22 mouse cellular contexts compared by ENCODE assay signal in the genomic region with DNA sequence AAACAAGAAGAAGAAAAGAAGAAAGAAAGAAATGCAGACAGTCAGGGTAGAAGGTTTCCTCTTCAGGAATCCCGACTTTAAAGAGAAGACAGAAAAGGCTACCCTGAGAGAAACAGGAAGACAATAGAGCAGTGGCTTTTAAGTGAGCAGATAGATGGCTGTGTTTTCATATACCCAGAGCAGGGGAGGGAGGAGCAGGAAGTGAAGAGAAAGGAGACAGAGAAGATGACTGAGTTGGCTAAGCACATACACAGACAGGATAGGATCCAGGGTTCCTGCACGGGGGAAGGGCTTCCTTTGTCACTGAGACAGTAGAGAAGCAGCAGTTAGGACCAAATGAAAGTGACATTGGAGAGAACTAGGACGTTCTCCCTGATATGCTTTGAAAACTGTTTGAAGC. TPM values are rescaled to one million over a fixed set of nuclear protein-coding genes. Genes with fewer than 3 reads are reported as not detected.
DNase-seq lines count a peak whose midpoint lies in the region; ATAC-seq and TF ChIP-seq lines count a peak whose summit lies in the region.
"Had no signal": no experiment of that assay in that cellular context is flagged by ENCODE, and none has a peak within 500 bp of the region (broad histone marks: within the 10 kb centered on the region; RNA-seq: fewer than 3 reads in every experiment).

No protein-coding gene starts in this region.

- no peaks in the 10 kb centered on the region for H3K79me2 ChIP-seq in MEL (ENCODE audit: control insufficient read depth, insufficient read depth, low read length, poor library complexity)

- TF ChIP-seq RAD21 in MEL (IDR thresholded peaks at IDR 0.05; ENCODE audit: low read depth, low read length) = no peak

- H3K27ac ChIP-seq in midbrain, embryonic 10.5 days (replicated peaks) = peak overlapping the region; percentile 28; the same call in 1 of the 2 replicates
- no peak overlapping the region for H3K27ac ChIP-seq in midbrain, embryonic 11.5 days (ENCODE audit: low read depth, low read length)
- H3K27ac ChIP-seq in MEL (ENCODE audit: control insufficient read depth, low read depth, low read length) = no peak overlapping the region
- H3K27ac ChIP-seq: embryonic facial prominence, embryonic 12.5 days; forebrain, embryonic 15.5 days; heart, embryonic 13.5 days; hindbrain, embryonic 15.5 days had no signal

- no peak overlapping the region for H3K4me3 ChIP-seq in midbrain, embryonic 10.5 days
- no peak overlapping the region for H3K4me3 ChIP-seq in midbrain, embryonic 11.5 days (ENCODE audit: low read depth, low read length)
- H3K4me3 ChIP-seq in MEL (ENCODE audit: control insufficient read depth in 1 of 2, insufficient read depth in 1 of 2, low read depth in 2 of 2, low read length in 2 of 2) = no peak overlapping the region
- H3K4me3 ChIP-seq in lung, adult 2 months (replicated peaks; ENCODE audit: extremely low read depth, low read depth, low read length) = no peak overlapping the region
- H3K4me3 ChIP-seq: embryonic facial prominence, embryonic 12.5 days; forebrain, embryonic 15.5 days; heart, embryonic 13.5 days; hindbrain, embryonic 15.5 days had no signal

- no peak for TF ChIP-seq EP300 in MEL (IDR thresholded peaks at IDR 0.05; ENCODE audit: low read depth in 1 of 2, low read length in 2 of 2)

- DNase-seq in midbrain, embryonic 10.5 days (ENCODE audit: low spot score) = no peak
- DNase-seq in midbrain, embryonic 11.5 days (ENCODE audit: low spot score, missing footprints) = no peak
- DNase-seq in CD4-positive helper T cell, adult 2 months (ENCODE audit: low read depth, low spot score) = peak; percentile 21
- DNase-seq in MEL (ENCODE audit: low read depth, low spot score) = peak; percentile 9
- DNase-seq in adrenal gland, adult (ENCODE audit: inconsistent age in 2 of 2, low spot score in 1 of 2) = no peak
- DNase-seq in lung, adult 2 months = no peak
- no peak for DNase-seq in adrenal gland, adult 8-10 months
- DNase-seq: adrenal gland, postnatal 14 days; cerebellum, adult 11-12 months; cerebellum, adult 9-10 months; cerebellum, postnatal 25 days; gastrocnemius, postnatal 10 days; heart, postnatal 36 days had no signal

- no peak overlapping the region for H3K4me2 ChIP-seq in midbrain, embryonic 11.5 days
- H3K4me2 ChIP-seq: embryonic facial prominence, embryonic 12.5 days; forebrain, embryonic 15.5 days; heart, embryonic 13.5 days; hindbrain, embryonic 15.5 days had no signal

- no peak for ATAC-seq in midbrain, embryonic 11.5 days (ENCODE audit: low FRiP score)
- peak; percentile 73 for ATAC-seq in inflammation-experienced regulatory T-cells, adult 6 months
- ATAC-seq: forebrain, embryonic 15.5 days had no signal

- no peaks in the 10 kb centered on the region for H3K9me3 ChIP-seq in midbrain, embryonic 10.5 days (replicated peaks)
- H3K9me3 ChIP-seq in midbrain, embryonic 11.5 days (ENCODE audit: control insufficient read depth, low read length) = no peaks in the 10 kb centered on the region
- no peaks in the 10 kb centered on the region for H3K9me3 ChIP-seq in MEL (replicated peaks; ENCODE audit: insufficient read depth, low read length)
- H3K9me3 ChIP-seq: embryonic facial prominence, embryonic 12.5 days; forebrain, embryonic 15.5 days; G1E; heart, embryonic 13.5 days; hindbrain, embryonic 15.5 days had no signal

- WGBS in midbrain, embryonic 10.5 days = 75% methylated on average over 3 of the region's 3 CpGs
- 63% methylated on average over 3 of the region's 3 CpGs for WGBS in midbrain, embryonic 11.5 days
- WGBS in lung, adult 2 months = 56% methylated on average over 3 of the region's 3 CpGs

- no peaks in the 10 kb centered on the region for H3K27me3 ChIP-seq in midbrain, embryonic 10.5 days (ENCODE audit: low read depth, poor library complexity, severe bottlenecking)
- no peaks in the 10 kb centered on the region for H3K27me3 ChIP-seq in midbrain, embryonic 11.5 days (ENCODE audit: control insufficient read depth, insufficient read depth, low read length)
- no peaks in the 10 kb centered on the region for H3K27me3 ChIP-seq in MEL (ENCODE audit: control insufficient read depth in 1 of 2, insufficient read depth in 2 of 2, low read length in 2 of 2)
- H3K27me3 ChIP-seq: embryonic facial prominence, embryonic 12.5 days; forebrain, embryonic 15.5 days; heart, embryonic 13.5 days; hindbrain, embryonic 15.5 days had no signal

- TF ChIP-seq CTCF in MEL (IDR thresholded peaks at IDR 0.05 in 2 of 3, conservative IDR thresholded peaks at IDR 0.05 in 1 of 3; ENCODE audit: control insufficient read depth in 1 of 3, insufficient read depth in 1 of 3, low read depth in 2 of 3, low read length in 3 of 3, poor library complexity in 1 of 3, severe bottlenecking in 1 of 3) = no peak
- no peak for TF ChIP-seq CTCF in lung, adult 2 months (IDR thresholded peaks at IDR 0.05; ENCODE audit: insufficient read depth, low read length)

- peaks cover 31% of the 10 kb centered on the region for H3K36me3 ChIP-seq in midbrain, embryonic 10.5 days
- peaks cover 2% of the 10 kb centered on the region; the same call in 1 of the 2 replicates for H3K36me3 ChIP-seq in midbrain, embryonic 11.5 days (ENCODE audit: control insufficient read depth, insufficient read depth, low read length)
- peaks cover 0 to 10% of the 10 kb centered on the region in 2 experiments for H3K36me3 ChIP-seq in MEL (ENCODE audit: control insufficient read depth in 1 of 2, insufficient read depth in 2 of 2, low read length in 2 of 2)

- no peak overlapping the region for H3K9ac ChIP-seq in midbrain, embryonic 11.5 days (ENCODE audit: low read length)
- H3K9ac ChIP-seq in MEL (ENCODE audit: control insufficient read depth, low read depth, low read length, poor library complexity, severe bottlenecking) = no peak overlapping the region
- H3K9ac ChIP-seq: embryonic facial prominence, embryonic 12.5 days; forebrain, embryonic 15.5 days; heart, embryonic 13.5 days; hindbrain, embryonic 15.5 days had no signal

- H3K4me1 ChIP-seq in midbrain, embryonic 10.5 days = no peaks in the 10 kb centered on the region; the same call in 1 of the 2 replicates
- H3K4me1 ChIP-seq in midbrain, embryonic 11.5 days (ENCODE audit: control insufficient read depth, insufficient read depth, low read length) = no peaks in the 10 kb centered on the region
- peaks cover 3 to 7% of the 10 kb centered on the region in 2 experiments for H3K4me1 ChIP-seq in MEL (ENCODE audit: control insufficient read depth in 1 of 2, insufficient read depth in 2 of 2, low read length in 2 of 2)
- H3K4me1 ChIP-seq in lung, adult 2 months (ENCODE audit: control insufficient read depth, insufficient read depth, low read length) = no peaks in the 10 kb centered on the region
- H3K4me1 ChIP-seq: embryonic facial prominence, embryonic 12.5 days; forebrain, embryonic 15.5 days; hindbrain, embryonic 15.5 days had no signal

- no peak for TF ChIP-seq POLR2A in MEL (IDR thresholded peaks at IDR 0.05; ENCODE audit: control insufficient read depth in 1 of 2, insufficient read depth in 1 of 2, low read depth in 1 of 2, low read length in 2 of 2, poor library complexity in 1 of 2)
- no peak for TF ChIP-seq POLR2A in lung, adult 2 months (IDR thresholded peaks at IDR 0.05; ENCODE audit: borderline replicate concordance, extremely low read depth, low read depth, low read length)

TF ChIP-seq in MEL, 35 proteins besides CTCF, POLR2A, EP300 and RAD21:
- no peak for TF ChIP-seq CHD1 (IDR thresholded peaks at IDR 0.05; ENCODE audit: low read depth, low read length)
- TF ChIP-seq ZKSCAN1 (IDR thresholded peaks at IDR 0.05; ENCODE audit: low read depth, low read length) = no peak
- no peak for TF ChIP-seq MYC (IDR thresholded peaks at IDR 0.05; ENCODE audit: low read depth, low read length)
- TF ChIP-seq KAT2A (conservative IDR thresholded peaks at IDR 0.05; ENCODE audit: low read depth, low read length) = no peak
- no peak for TF ChIP-seq USF2 (IDR thresholded peaks at IDR 0.05; ENCODE audit: borderline replicate concordance in 1 of 2, insufficient read depth in 1 of 2, low read depth in 1 of 2, low read length in 2 of 2)
- TF ChIP-seq NRF1 (IDR thresholded peaks at IDR 0.05; ENCODE audit: insufficient read depth, low read depth, low read length, poor library complexity, severe bottlenecking) = no peak
- TF ChIP-seq MAX (IDR thresholded peaks at IDR 0.05; ENCODE audit: low read length) = no peak
- TF ChIP-seq TAL1 (IDR thresholded peaks at IDR 0.05; ENCODE audit: low read length) = no peak
- TF ChIP-seq RCOR1 (IDR thresholded peaks at IDR 0.05; ENCODE audit: low read depth, low read length) = no peak
- TF ChIP-seq MXI1 (IDR thresholded peaks at IDR 0.05; ENCODE audit: low read depth, low read length) = no peak
- no peak for TF ChIP-seq ZNF384 (IDR thresholded peaks at IDR 0.05; ENCODE audit: low read depth, low read length)
- TF ChIP-seq BHLHE40 (IDR thresholded peaks at IDR 0.05; ENCODE audit: borderline replicate concordance, low read depth, low read length) = no peak
- TF ChIP-seq SMC3 (IDR thresholded peaks at IDR 0.05; ENCODE audit: low read depth, low read length) = no peak
- TF ChIP-seq POLR2AphosphoS2 (IDR thresholded peaks at IDR 0.05; ENCODE audit: low read length) = no peak
- no peak for TF ChIP-seq JUND (IDR thresholded peaks at IDR 0.05; ENCODE audit: low read depth, low read length)
- TF ChIP-seq SIN3A (IDR thresholded peaks at IDR 0.05; ENCODE audit: low read length) = no peak

RNA-seq across cellular contexts. Expression of a gene that starts 50.3 kb away (rescaled TPM):
- polyA plus RNA-seq in midbrain, embryonic 10.5 days (2016; fragmentation: Nextera tagmentation; extraction: Ambion mirVana) = 12.2 and 12.5 TPM in 2 replicates
- polyA plus RNA-seq in midbrain, embryonic 11.5 days (2014; fragmentation: Nextera tagmentation; extraction: Ambion mirVana) = 13.1 and 15.8 TPM in 2 replicates
- total RNA-seq in MEL (2012; rRNA removed) = 6.1 and 6.4 TPM in 2 replicates
- polyA plus RNA-seq in MEL (2012; ENCODE audit: insufficient read depth in 1 of 2, insufficient read length in 2 of 2, low read depth in 1 of 2, low replicate concordance in 2 of 2, missing spikeins in 1 of 2) = 1 to 10 TPM in 1 of 2 experiments, not detected in 1; 5.9 TPM
- polyA plus RNA-seq in inflammation-experienced regulatory T-cells, adult 6 months (2017; shearing (Covaris generic)) = 1 to 10 TPM; 3.2 to 9.1 (median 6.1) TPM
- 4.9 and 5.8 TPM in 2 replicates for polyA plus RNA-seq in lung, adult 2 months (2012; rRNA removed)
- total RNA-seq in adrenal gland, adult 8-10 months (2022) = 10 to 100 TPM; 16.5 to 19.3 (median 18.1) TPM

RNA-seq across cellular contexts. Expression of a gene that starts 53.2 kb away (rescaled TPM):
- polyA plus RNA-seq in midbrain, embryonic 10.5 days (2016; fragmentation: Nextera tagmentation; extraction: Ambion mirVana) = 0.07 TPM in 1 of 2 replicates, not detected in the other
- polyA plus RNA-seq in midbrain, embryonic 11.5 days (2014; fragmentation: Nextera tagmentation; extraction: Ambion mirVana) = not detected in 2 replicates
- total RNA-seq in MEL (2012; rRNA removed) = not detected in 2 replicates
- not detected for polyA plus RNA-seq in MEL (2012; ENCODE audit: insufficient read depth in 1 of 2, insufficient read length in 2 of 2, low read depth in 1 of 2, low replicate concordance in 2 of 2, missing spikeins in 1 of 2)
- polyA plus RNA-seq in inflammation-experienced regulatory T-cells, adult 6 months (2017; shearing (Covaris generic)) = not detected
- not detected in 2 replicates for polyA plus RNA-seq in lung, adult 2 months (2012; rRNA removed)
- total RNA-seq in adrenal gland, adult 8-10 months (2022) = not detected
- total RNA-seq: adrenal gland, postnatal 14 days; gastrocnemius, postnatal 10 days; heart, postnatal 36 days had no signal
- polyA plus RNA-seq: C2C12; embryonic facial prominence, embryonic 12.5 days; G1E; heart, embryonic 13.5 days; heart, postnatal 0 days; intestine, embryonic 14.5 days had no signal

Comparison
In these comparisons a context has a peak if more than half of its experiments do, and no peak if none do; other contexts are left out.
1. DNase-seq: peak in CD4-positive helper T cell, adult 2 months (single experiment) and MEL (single experiment); none in midbrain, embryonic 10.5 days (single experiment), midbrain, embryonic 11.5 days (single experiment), adrenal gland, adult (0 of 2), lung, adult 2 months (single experiment) and adrenal gland, adult 8-10 months (single experiment).